Mouse (Mus musculus) erythroblast, embryonic 14.5 days (primary cell): ENCODE measurements around the gene Arel1.

Experiments
- GATA1 ChIP-seq: IDR thresholded peaks from 2 replicates; pipeline ENCODE4 v1.6.1; 2012; ENCODE audit warnings: low read length, inconsistent platforms, mixed read lengths
- TAL1 ChIP-seq: IDR thresholded peaks from 3 replicates; pipeline ENCODE4 v1.6.1; 2012; ENCODE audit warnings: low read length, inconsistent platforms, mixed read lengths

GRCm38 (mm10) chr12:84918809-84919208 lies 51.9 kb downstream of the Arel1 start:
- TF ChIP-seq GATA1 (no peak), TAL1 (no peak)
